Mouse (Mus musculus) hematopoietic stem cell, adult 5-6 weeks (primary cell): Measurements from ENCODE around the gene Slc37a4. TPM values are rescaled to one million over a fixed set of nuclear protein-coding genes. Genes with fewer than 3 reads are reported as not detected.
"Not testable (repeated sequence)": the region's sequence is repeated elsewhere in the genome, so short reads cannot be mapped to it uniquely, and the experiment has no call there.

Experiments
- ATAC-seq, 2 experiments: fragments of 125-278 bp in 1 of 2; replicated peaks in 1 of 2; 2 replicates each; pipeline ENCODE4 v1.8.0; 2016 to 2017; ENCODE audit warnings: inconsistent platforms in 2 of 2, mild to moderate bottlenecking in 2 of 2, moderate number of reproducible peaks in 2 of 2, low read depth in 1 of 2, moderate TSS enrichment in 1 of 2; ENCODE audit not compliant: low FRiP score in 2 of 2, poor library complexity in 2 of 2, severe bottlenecking in 2 of 2, insufficient read depth in 1 of 2, low TSS enrichment in 1 of 2
- total RNA-seq: library from RNA; stranded (forward); fragments of 172-1452, 232-1000 nt; gene quantifications from 2 replicates; pipeline ENCODE4 v1.2.3, GENCODE M21; 2017

The Slc37a4 gene
- total RNA-seq, 1 experiment from 2014 or later: 20.2 TPM

DNA sequence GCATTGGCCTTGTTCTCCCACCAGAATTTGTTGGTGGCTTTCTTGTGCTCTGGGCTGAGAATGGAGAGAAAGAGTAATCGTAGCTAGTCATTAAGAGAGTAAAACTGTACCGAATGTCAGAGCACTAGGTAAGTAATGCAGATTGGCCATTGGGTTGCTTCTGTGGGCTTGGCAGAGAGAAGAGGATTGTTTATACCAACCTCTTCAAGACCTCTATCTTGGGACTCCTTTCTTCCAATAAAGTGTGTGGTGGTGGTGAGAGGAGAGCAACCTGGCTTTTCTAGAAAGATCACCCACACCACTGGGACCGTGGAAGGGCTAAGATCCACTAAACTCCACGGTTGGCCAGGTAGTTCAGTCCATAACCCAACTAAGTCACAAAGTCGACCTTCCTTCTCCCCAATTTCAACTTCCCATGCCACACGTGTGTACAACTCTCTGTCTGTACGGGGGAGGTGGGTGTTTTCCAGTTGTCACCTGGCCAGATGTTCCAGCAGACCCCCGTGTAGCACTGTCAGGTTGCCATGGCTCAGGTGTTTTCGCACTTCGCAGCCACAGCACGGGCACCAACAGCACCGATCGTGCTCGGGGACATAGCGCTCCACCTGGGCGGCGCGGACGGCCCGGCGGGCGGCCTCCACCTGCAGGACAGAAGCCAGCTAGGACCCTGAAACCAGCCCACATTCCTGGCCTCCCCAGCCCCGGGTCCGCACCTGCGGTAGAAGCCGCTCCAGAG is 20.7 kb downstream of the Slc37a4 start:
- ATAC-seq: no peak

GRCm38 (mm10) chr9:44417892-44418363 is 21.3 kb downstream of the Slc37a4 start:
- ATAC-seq: peak; percentile 87 to 95

DNA sequence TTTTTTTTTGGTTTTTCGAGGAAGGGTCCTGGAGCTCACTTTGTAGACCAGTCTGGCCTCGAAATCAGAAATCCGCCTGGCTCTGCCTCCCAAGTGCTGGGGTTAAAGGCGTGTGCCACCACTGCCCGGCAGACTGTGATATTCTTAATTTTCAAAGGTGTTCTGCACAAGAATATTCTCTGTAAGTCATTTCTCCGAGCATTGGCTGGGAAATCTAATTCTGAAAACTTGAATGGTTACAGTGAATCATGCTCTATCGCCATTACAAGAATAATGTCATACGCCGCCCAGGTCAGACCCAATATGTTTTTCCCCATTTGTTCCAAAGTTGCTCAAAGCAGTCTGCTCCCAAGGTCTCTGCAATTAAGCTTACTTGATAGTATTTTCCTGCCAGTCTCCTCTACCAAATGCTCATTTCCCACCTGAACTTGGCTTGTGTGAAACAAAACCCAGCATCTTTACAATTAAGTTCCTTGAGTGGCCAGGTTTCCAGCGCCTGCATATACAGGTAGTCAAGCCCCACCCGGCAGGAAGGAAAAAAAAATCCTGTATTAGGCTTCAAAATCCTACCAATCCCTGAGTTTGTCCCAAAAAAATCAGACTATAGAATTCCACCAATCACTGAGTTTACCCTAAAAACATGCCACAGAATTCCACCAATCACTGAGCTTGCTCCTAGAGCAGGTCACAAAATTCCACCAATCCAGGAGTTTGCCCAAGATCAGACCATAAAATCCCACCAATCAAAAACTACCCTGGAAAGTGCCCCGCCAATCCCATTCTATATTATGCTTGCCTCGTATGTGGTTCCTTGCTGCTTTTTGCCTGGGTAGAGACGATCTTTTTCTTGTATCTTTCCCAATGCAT is 22.1 kb downstream of the Slc37a4 start, which contains the start of gene Ccdc84:
TSS of gene Ccdc84 (minus strand) at position 51 of the 867 bp plus-strand sequence.
- ATAC-seq: no peak

GRCm38 (mm10) chr9:44419730-44420129 is 23.1 kb downstream of the Slc37a4 start:
- not testable (repeated sequence) for ATAC-seq

- no peak; a peak in 1 of 4 replicates for ATAC-seq
Measured at GRCm38 (mm10) chr9:44420280-44420898, 23.7 kb downstream of the Slc37a4 start.

DNA sequence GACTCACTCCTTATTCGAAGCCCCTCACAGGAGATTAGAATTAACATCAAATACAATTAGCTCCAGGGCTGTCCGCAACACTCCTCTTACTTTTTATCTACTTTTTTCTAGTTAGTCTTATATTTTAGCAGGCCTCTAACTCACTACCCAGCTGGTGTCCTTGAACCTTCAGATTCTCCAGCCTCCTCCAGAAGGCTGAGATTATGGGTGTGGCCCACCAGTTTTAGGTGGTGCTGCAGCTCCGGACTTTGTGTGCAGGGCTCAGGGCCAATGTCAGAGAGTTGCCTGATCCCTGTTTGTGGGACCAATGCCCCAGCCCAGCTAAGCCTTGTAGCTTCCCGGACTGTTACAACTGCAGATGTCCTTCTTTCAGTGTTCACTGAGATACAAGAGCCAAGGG is 26.9 kb downstream of the Slc37a4 start:
- no peak for ATAC-seq

GRCm38 (mm10) chr9:44432577-44433185 is 36.0 kb downstream of the Slc37a4 start:
- ATAC-seq: no peak

DNA sequence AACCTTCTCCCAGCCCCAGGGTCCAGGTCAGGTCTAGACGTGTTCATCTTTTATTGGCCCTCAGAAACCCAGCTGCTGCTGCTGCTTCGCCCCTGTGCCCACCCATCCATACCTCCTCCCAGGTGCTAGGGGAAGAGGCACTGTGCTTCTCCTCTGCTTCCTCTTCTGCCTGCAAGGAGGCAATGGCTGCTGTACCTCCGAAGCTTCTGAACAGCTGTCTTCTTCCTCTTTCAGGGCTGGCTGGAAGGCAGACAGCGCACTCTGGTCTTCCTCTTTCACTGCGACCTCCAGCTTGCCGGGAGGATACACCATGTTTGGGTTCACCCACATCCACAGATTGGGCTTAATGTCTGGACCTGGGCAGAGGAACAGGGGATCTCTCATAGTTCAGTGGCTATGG is 39.1 kb downstream of the Slc37a4 start:
- ATAC-seq: peak; percentile 94

- no peak for ATAC-seq
Measured at GRCm38 (mm10) chr9:44440961-44441360, 44.3 kb downstream of the Slc37a4 start, which contains the start of gene Foxr1. TSS of gene Foxr1 (minus strand) at chr9:44441136.

- not testable (repeated sequence) for ATAC-seq
Measured at GRCm38 (mm10) chr9:44444402-44445025, 47.9 kb downstream of the Slc37a4 start.

GRCm38 (mm10) chr9:44450387-44450786 is 53.7 kb downstream of the Slc37a4 start:
- ATAC-seq: no peak

Other genes with a start within 250 kb of the Slc37a4 start
- 19.6 and 35.0 TPM in 2 replicates for gene Cbl, start 162.8 kb upstream of the Slc37a4 start, total RNA-seq
- not detected in 2 replicates for gene Ccdc153, start 156.2 kb upstream of the Slc37a4 start, total RNA-seq
- gene Pdzd3, start 145.4 kb upstream of the Slc37a4 start, total RNA-seq: 0.35 TPM in 1 of 2 replicates, not detected in the other
- gene Nlrx1, start 128.3 kb upstream of the Slc37a4 start, total RNA-seq: 2.1 and 6.6 TPM in 2 replicates
- gene Abcg4, start 108.2 kb upstream of the Slc37a4 start, total RNA-seq: 0.99 and 2.5 TPM in 2 replicates
- 26.1 and 28.0 TPM in 2 replicates for gene Hinfp, start 91.2 kb upstream of the Slc37a4 start, total RNA-seq
- gene C2cd2l, start 76.6 kb upstream of the Slc37a4 start, total RNA-seq: 4.7 and 5.1 TPM in 2 replicates
- 15.2 and 17.4 TPM in 2 replicates for gene Dpagt1, start 70.8 kb upstream of the Slc37a4 start, total RNA-seq
- 127 and 131 TPM in 2 replicates for gene H2afx, start 62.2 kb upstream of the Slc37a4 start, total RNA-seq
- 29.3 and 35.2 TPM in 2 replicates for gene Hmbs, start 52.6 kb upstream of the Slc37a4 start, total RNA-seq
- 14.3 and 16.1 TPM in 2 replicates for gene Vps11, start 35.2 kb upstream of the Slc37a4 start, total RNA-seq
- 56.5 and 67.2 TPM in 2 replicates for gene Hyou1, start 17.4 kb upstream of the Slc37a4 start, total RNA-seq
- gene Rps25, start 10.3 kb downstream of the Slc37a4 start, total RNA-seq: 1,716 and 2,164 TPM in 2 replicates
- gene Trappc4, start 10.7 kb downstream of the Slc37a4 start, total RNA-seq: 42.2 and 47.6 TPM in 2 replicates
- gene Ccdc84, start 21.7 kb downstream of the Slc37a4 start, total RNA-seq: 21.4 and 31.9 TPM in 2 replicates
- not detected in 2 replicates for gene Foxr1, start 44.3 kb downstream of the Slc37a4 start, total RNA-seq
- gene Upk2, start 58.1 kb downstream of the Slc37a4 start, total RNA-seq: not detected in 2 replicates
- 5.9 and 6.1 TPM in 2 replicates for gene Bcl9l, start 86.0 kb downstream of the Slc37a4 start, total RNA-seq
- 0.06 and 0.69 TPM in 2 replicates for gene Cxcr5, start 165.0 kb downstream of the Slc37a4 start, total RNA-seq
- 131 and 147 TPM in 2 replicates for gene Ddx6, start 208.0 kb downstream of the Slc37a4 start, total RNA-seq